Mouse (Mus musculus) lung, adult 2 months (tissue): ENCODE measurements around the gene Lipa. TPM values are rescaled to one million over a fixed set of nuclear protein-coding genes. Genes with fewer than 3 reads are reported as not detected.

Source experiments
- DNase-seq: peaks from one replicate; pipeline ENCODE4 v3.0.0; 2022
- H3K4me1 ChIP-seq: fragments of 200-500 bp; 2 replicates; pipeline ENCODE4 v1.6.1; 2011; ENCODE audit warnings: low read length; ENCODE audit not compliant: control insufficient read depth, insufficient read depth
- H3K4me3 ChIP-seq: fragments of 200-500 bp; replicated peaks from 2 replicates; pipeline ENCODE3; 2011; ENCODE audit warnings: low read depth, mild to moderate bottlenecking, control low read depth, low read length; ENCODE audit errors: extremely low read depth
- CTCF ChIP-seq: fragments of 200-500 bp; IDR thresholded peaks from 2 replicates; pipeline ENCODE4 v1.5.1; 2011; ENCODE audit warnings: mild to moderate bottlenecking, low read length, control low read depth; ENCODE audit not compliant: insufficient read depth
- POLR2A ChIP-seq: fragments of 200-500 bp; IDR thresholded peaks from 2 replicates; pipeline ENCODE4 v1.6.1; 2011; ENCODE audit warnings: low read depth, mild to moderate bottlenecking, control low read depth, low read length, borderline replicate concordance; ENCODE audit errors: extremely low read depth
- WGBS: fragments of 180-500 bp; shearing (Covaris S2); methylation state at CpG from one replicate; pipeline ENCODE4 v1.1.7; 2018; 5-methylcytosine and 5-hydroxymethylcytosine counted together
- polyA plus RNA-seq: library from polyadenylated mRNA; depleted of rRNA; stranded (reverse); fragments of >200 nt; gene quantifications from 2 replicates; pipeline ENCODE4 v1.2.3, GENCODE M21; 2012; rRNA removed

Gene Lipa
- 31.1 and 47.2 TPM in 2 replicates for polyA plus RNA-seq

GRCm38 (mm10) chr19:34526941-34527682, at the start of gene Lipa:
Gene Lipa (minus strand): TSS chr19:34527474.
- WGBS, result under 1% methylated on average over 29 of the region's 29 CpGs

DNA sequence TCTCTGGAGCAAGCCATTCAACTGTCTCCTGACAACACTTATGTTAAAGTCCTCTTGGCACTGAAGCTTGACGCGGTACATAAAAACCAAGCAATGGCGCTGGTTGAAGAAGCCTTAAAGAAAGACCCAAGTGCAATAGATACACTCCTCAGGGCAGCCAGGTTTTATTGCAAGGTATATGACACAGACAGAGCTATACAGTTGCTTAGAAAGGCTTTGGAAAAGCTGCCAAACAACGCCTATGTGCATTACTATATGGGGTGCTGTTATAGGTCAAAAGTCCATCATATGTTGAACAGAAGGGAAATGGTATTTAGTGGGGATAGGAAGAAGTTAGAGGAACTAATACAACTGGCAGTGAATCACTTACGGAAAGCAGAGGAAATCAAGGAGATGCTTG, 46.4 kb upstream of the Lipa start:
- WGBS, result 89% methylated on average over 5 of the region's 5 CpGs
- Histone ChIP-seq H3K4me1 (no peaks in the 10 kb centered on the region; the same call in none of the 2 replicates), H3K4me3 (no peak overlapping the region)
- TF ChIP-seq POLR2A (no peak), CTCF (no peak)
- no peak for DNase-seq

More at GRCm38 (mm10) chr19:34526941-34527682, at the start of gene Lipa:
- peak; percentile 93 for DNase-seq
- peak; percentile 94; the same call in 1 of the 2 replicates for TF ChIP-seq POLR2A
- no peak for TF ChIP-seq CTCF
- Histone ChIP-seq H3K4me1 (peaks cover 5% of the 10 kb centered on the region), H3K4me3 (peak within 1 kb of the TSS; percentile 87)

DNA sequence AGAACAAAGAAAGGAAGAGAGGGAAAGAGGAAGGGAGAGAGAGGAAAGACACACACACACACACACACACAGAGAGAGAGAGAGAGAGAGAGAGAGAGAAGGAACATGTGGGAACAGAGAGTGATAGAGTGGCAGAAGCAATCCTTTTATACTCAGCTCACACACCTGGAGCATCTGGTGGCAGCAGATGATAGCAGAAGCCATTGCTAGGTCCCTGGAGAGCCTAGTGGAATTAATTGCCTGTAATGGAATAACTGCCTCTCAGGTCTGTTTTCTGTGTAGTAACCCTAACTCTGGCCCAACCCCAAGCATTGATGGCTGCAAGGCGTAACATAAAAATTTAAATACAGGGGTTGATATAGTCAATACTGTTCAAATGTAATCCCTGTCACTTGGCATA, 43.8 kb upstream of the Lipa start:
- TF ChIP-seq POLR2A (no peak), CTCF (no peak)
- no peak overlapping the region for H3K4me3 ChIP-seq
- WGBS, result 94% methylated on average over 1 of the region's 1 CpGs
- no peaks in the 10 kb centered on the region; the same call in none of the 2 replicates for H3K4me1 ChIP-seq
- no peak for DNase-seq

GRCm38 (mm10) chr19:34569896-34570476, 42.7 kb upstream of the Lipa start:
- Histone ChIP-seq H3K4me1 (no peaks in the 10 kb centered on the region; the same call in none of the 2 replicates), H3K4me3 (no peak overlapping the region)
- DNase-seq, result no peak
- no peak for TF ChIP-seq CTCF
- TF ChIP-seq POLR2A, result no peak
- WGBS, result 60% methylated on average over 4 of the region's 4 CpGs

DNA sequence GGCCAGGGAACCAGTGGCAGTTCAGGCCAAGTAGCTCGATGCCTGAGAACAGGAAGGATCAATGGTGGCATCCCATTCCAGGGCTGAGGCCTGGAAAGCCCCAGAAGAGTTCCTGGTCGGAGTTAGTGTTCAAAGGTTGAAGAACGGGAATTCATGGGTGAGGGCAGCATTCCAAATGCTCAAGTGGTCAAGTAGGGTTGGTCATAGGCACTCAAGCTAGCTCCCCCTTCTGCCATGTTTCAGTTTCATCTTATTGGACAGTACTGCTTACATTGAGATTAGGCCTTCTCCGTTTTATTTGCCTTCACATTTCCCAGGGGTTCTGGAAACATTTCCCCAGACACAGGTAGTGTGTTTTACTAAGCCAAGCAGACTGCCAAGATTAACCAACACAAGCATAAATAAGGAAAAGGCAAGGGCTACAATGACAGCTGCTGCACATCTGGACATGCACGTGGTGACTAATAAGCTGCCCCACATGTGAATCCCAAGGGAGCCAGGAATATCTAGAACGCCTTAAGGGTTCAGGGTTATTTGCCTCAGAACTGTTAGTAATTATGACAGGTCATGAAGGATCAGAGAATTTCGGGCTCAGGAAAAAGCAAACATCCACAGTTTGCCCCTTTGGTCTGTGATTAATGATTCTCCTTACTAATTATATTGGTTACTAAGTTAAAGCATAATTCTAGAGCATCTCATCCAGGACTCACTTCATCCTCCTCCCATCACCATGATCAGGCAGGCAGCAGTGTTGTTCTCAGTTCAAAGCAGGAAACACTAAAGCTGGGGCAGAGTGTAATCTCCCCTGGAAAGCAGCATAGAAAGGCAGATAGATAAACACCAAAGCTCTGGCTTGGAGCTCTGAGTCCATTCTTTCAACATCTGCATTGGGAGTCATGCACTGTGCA, 42.0 kb upstream of the Lipa start:
- no peaks in the 10 kb centered on the region; the same call in none of the 2 replicates for H3K4me1 ChIP-seq
- TF ChIP-seq CTCF, result no peak
- TF ChIP-seq POLR2A, result no peak
- H3K4me3 ChIP-seq, result no peak overlapping the region
- WGBS, result 54% methylated on average over 7 of the region's 7 CpGs
- DNase-seq, result no peak

DNA sequence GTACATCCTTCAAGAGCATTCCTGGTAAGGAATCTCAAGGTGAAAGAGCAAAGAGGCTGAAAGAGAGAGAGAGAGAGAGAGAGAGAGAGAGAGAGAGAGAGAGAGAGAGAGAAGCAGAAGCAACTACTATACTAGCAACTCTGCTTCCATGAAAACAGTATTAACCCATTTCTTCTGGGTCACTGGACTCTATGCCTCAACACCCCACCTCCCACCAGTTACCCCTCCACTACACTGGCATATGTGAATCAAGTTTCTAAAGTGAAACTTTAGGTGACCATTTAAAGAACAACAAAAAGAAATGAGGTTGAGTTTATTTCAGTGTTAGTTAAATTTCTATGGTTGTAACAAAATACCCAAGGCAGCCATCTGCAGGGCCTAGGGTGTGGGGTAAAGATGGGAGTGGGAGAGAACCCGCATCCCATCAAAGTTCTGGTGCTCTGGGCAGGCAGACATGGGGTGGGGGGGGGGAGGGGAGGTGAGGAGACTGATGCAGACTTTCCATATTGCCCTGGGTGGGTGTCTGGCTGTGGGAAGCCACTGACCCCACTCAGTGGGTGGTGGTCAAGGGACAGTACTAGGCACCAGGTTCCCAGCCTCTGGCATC, 39.0 kb upstream of the Lipa start:
- WGBS, result 100% methylated on average over 1 of the region's 1 CpGs
- no peak overlapping the region for H3K4me3 ChIP-seq
- H3K4me1 ChIP-seq, result no peaks in the 10 kb centered on the region; the same call in none of the 2 replicates
- DNase-seq, result no peak
- TF ChIP-seq POLR2A (no peak), CTCF (no peak)

DNA sequence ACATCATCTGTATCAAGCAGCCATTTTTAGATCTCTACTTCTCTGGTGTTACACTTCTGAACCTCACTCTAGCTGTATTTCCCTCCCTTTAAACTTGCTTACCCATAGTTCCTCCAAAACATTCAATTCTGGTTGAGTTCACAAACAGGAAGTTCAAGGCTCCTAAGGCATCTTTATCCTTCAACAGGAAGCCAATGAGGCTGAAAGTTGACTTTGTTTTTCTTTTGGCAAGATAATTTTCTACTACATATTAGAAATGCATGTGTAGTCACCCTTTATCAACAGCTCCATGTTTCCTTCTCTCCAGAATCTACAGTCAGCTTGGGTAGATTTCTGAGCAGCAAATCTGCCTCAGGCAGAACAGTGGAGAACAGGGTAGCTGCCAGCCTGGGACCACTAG, 35.3 kb upstream of the Lipa start:
- Histone ChIP-seq H3K4me3 (no peak overlapping the region), H3K4me1 (no peaks in the 10 kb centered on the region)
- TF ChIP-seq CTCF (no peak), POLR2A (no peak)
- DNase-seq, result no peak

DNA sequence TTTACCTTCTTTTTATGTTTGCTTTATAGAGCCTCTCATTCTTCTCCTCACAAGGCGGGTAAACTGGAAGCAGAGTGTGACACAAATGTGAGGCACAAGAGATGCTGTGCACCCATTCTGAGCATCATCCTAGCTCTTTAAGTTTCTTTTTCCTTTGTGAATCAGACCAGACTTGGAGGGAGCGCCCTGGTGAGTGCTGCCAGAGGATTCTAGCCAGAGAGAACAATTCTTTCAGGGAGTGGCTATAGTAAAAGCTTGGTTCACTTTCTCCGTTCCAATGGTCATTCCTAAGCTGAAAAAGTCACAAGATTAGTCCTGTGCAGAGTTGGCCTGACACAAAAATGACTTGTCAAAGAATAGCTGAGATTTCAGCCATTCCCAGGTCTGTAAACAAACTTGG, 29.3 kb upstream of the Lipa start:
- peaks cover 11% of the 10 kb centered on the region for H3K4me1 ChIP-seq
- 39% methylated on average over 3 of the region's 3 CpGs for WGBS
- no peak for TF ChIP-seq POLR2A
- TF ChIP-seq CTCF, result no peak
- DNase-seq, result no peak
- H3K4me3 ChIP-seq, result no peak overlapping the region

GRCm38 (mm10) chr19:34554061-34554460, 26.8 kb upstream of the Lipa start:
- H3K4me1 ChIP-seq, result peaks cover 12% of the 10 kb centered on the region
- TF ChIP-seq CTCF (no peak), POLR2A (no peak)
- no peak for DNase-seq
- H3K4me3 ChIP-seq, result no peak overlapping the region
